Mouse (Mus musculus): ENCODE data around the gene Gm2a. TPM values are rescaled to one million over a fixed set of nuclear protein-coding genes. Genes with fewer than 3 reads are reported as not detected.

The Gm2a gene
- 14.1 and 15.6 TPM in 2 replicates for polyA plus RNA-seq (2014; fragmentation: Nextera tagmentation; extraction: Ambion mirVana)

- H3K4me2 ChIP-seq (replicated peaks; ENCODE audit: low read depth, low read length) = peak within 1 kb of the TSS; percentile 45
- H3K4me3 ChIP-seq (ENCODE audit: low read depth, low read length) = peak within 1 kb of the TSS; percentile 36
- peak within 1 kb of the TSS; percentile 55; the same call in 1 of the 2 replicates for H3K9ac ChIP-seq (ENCODE audit: low read depth, low read length)
- H3K4me1 ChIP-seq (replicated peaks; ENCODE audit: control insufficient read depth, insufficient read depth, low read length) = 0 out of 2 replicates have a peak, but pooled peaks cover 2% of the 10 kb centered on the region
- H3K27ac ChIP-seq (ENCODE audit: low read depth, low read length) = no peak within 1 kb of the TSS
- no peaks in the 10 kb centered on the region for H3K27me3 ChIP-seq (ENCODE audit: control insufficient read depth, insufficient read depth, low read length)
- peak; percentile 95 for ATAC-seq (ENCODE audit: low FRiP score)
- no peaks in the 10 kb centered on the region for H3K9me3 ChIP-seq (ENCODE audit: control insufficient read depth, low read length)
- H3K36me3 ChIP-seq (ENCODE audit: control insufficient read depth, insufficient read depth, low read length) = no peaks in the 10 kb centered on the region
- DNase-seq (ENCODE audit: low spot score) = peak; percentile 96
- WGBS = 3% methylated on average over 42 of the region's 45 CpGs
Observed at GRCm38 (mm10) chr11:55097463-55098188, at the start of gene Gm2a. Gm2a (plus strand) TSS chr11:55098115.

- no peak overlapping the region for H3K4me3 ChIP-seq (ENCODE audit: low read depth, low read length)
- H3K9ac ChIP-seq (ENCODE audit: low read depth, low read length) = no peak overlapping the region
- no peaks in the 10 kb centered on the region for H3K27me3 ChIP-seq (ENCODE audit: control insufficient read depth, insufficient read depth, low read length)
- H3K27ac ChIP-seq (ENCODE audit: low read depth, low read length) = no peak overlapping the region
- ATAC-seq (ENCODE audit: low FRiP score) = no peak
- no peak overlapping the region for H3K4me2 ChIP-seq (replicated peaks; ENCODE audit: low read depth, low read length)
- no peaks in the 10 kb centered on the region for H3K4me1 ChIP-seq (replicated peaks; ENCODE audit: control insufficient read depth, insufficient read depth, low read length)
- no peaks in the 10 kb centered on the region for H3K36me3 ChIP-seq (ENCODE audit: control insufficient read depth, insufficient read depth, low read length)
- H3K9me3 ChIP-seq (ENCODE audit: control insufficient read depth, low read length) = no peaks in the 10 kb centered on the region
- no peak for DNase-seq (ENCODE audit: low spot score)
- 73% methylated on average over 7 of the region's 7 CpGs for WGBS
Observed at GRCm38 (mm10) chr11:55050837-55051510, 46.9 kb upstream of the Gm2a start.

GRCm38 (mm10) chr11:55057511-55057910 is 40.4 kb upstream of the Gm2a start:
- no peaks in the 10 kb centered on the region for H3K36me3 ChIP-seq (ENCODE audit: control insufficient read depth, insufficient read depth, low read length)
- no peak overlapping the region for H3K9ac ChIP-seq (ENCODE audit: low read depth, low read length)
- no peaks in the 10 kb centered on the region for H3K27me3 ChIP-seq (ENCODE audit: control insufficient read depth, insufficient read depth, low read length)
- no peak for DNase-seq (ENCODE audit: low spot score)
- ATAC-seq (ENCODE audit: low FRiP score) = no peak
- no peaks in the 10 kb centered on the region for H3K9me3 ChIP-seq (ENCODE audit: control insufficient read depth, low read length)
- H3K4me2 ChIP-seq (replicated peaks; ENCODE audit: low read depth, low read length) = no peak overlapping the region
- H3K4me3 ChIP-seq (ENCODE audit: low read depth, low read length) = no peak overlapping the region
- 85% methylated on average over 3 of the region's 3 CpGs for WGBS
- H3K4me1 ChIP-seq (replicated peaks; ENCODE audit: control insufficient read depth, insufficient read depth, low read length) = no peaks in the 10 kb centered on the region
- no peak overlapping the region for H3K27ac ChIP-seq (ENCODE audit: low read depth, low read length)

GRCm38 (mm10) chr11:55060802-55061201 is 37.1 kb upstream of the Gm2a start:
- Histone ChIP-seq H3K27me3 (ENCODE audit: control insufficient read depth, insufficient read depth, low read length) (no peaks in the 10 kb centered on the region), H3K4me3 (ENCODE audit: low read depth, low read length) (no peak overlapping the region), H3K9me3 (ENCODE audit: control insufficient read depth, low read length) (no peaks in the 10 kb centered on the region), H3K4me2 (replicated peaks; ENCODE audit: low read depth, low read length) (no peak overlapping the region), H3K9ac (ENCODE audit: low read depth, low read length) (no peak overlapping the region), H3K27ac (ENCODE audit: low read depth, low read length) (no peak overlapping the region), H3K4me1 (replicated peaks; ENCODE audit: control insufficient read depth, insufficient read depth, low read length) (no peaks in the 10 kb centered on the region), H3K36me3 (ENCODE audit: control insufficient read depth, insufficient read depth, low read length) (no peaks in the 10 kb centered on the region)
- WGBS = 91% methylated on average over 5 of the region's 5 CpGs
- no peak for ATAC-seq (ENCODE audit: low FRiP score)
- DNase-seq (ENCODE audit: low spot score) = no peak

GRCm38 (mm10) chr11:55062856-55063255 is 35.1 kb upstream of the Gm2a start:
- Histone ChIP-seq H3K9me3 (ENCODE audit: control insufficient read depth, low read length) (no peaks in the 10 kb centered on the region), H3K4me3 (ENCODE audit: low read depth, low read length) (no peak overlapping the region), H3K4me2 (replicated peaks; ENCODE audit: low read depth, low read length) (no peak overlapping the region), H3K9ac (ENCODE audit: low read depth, low read length) (no peak overlapping the region), H3K4me1 (replicated peaks; ENCODE audit: control insufficient read depth, insufficient read depth, low read length) (no peaks in the 10 kb centered on the region), H3K27me3 (ENCODE audit: control insufficient read depth, insufficient read depth, low read length) (no peaks in the 10 kb centered on the region), H3K27ac (ENCODE audit: low read depth, low read length) (no peak overlapping the region), H3K36me3 (ENCODE audit: control insufficient read depth, insufficient read depth, low read length) (no peaks in the 10 kb centered on the region)
- 54% methylated on average over 5 of the region's 5 CpGs for WGBS
- DNase-seq (ENCODE audit: low spot score) (no peak), ATAC-seq (ENCODE audit: low FRiP score) (no peak)

GRCm38 (mm10) chr11:55066921-55067320 is 31.0 kb upstream of the Gm2a start:
- Histone ChIP-seq H3K4me1 (replicated peaks; ENCODE audit: control insufficient read depth, insufficient read depth, low read length) (no peaks in the 10 kb centered on the region), H3K9me3 (ENCODE audit: control insufficient read depth, low read length) (no peaks in the 10 kb centered on the region), H3K4me3 (ENCODE audit: low read depth, low read length) (no peak overlapping the region), H3K4me2 (replicated peaks; ENCODE audit: low read depth, low read length) (no peak overlapping the region), H3K27me3 (ENCODE audit: control insufficient read depth, insufficient read depth, low read length) (no peaks in the 10 kb centered on the region), H3K9ac (ENCODE audit: low read depth, low read length) (no peak overlapping the region), H3K27ac (ENCODE audit: low read depth, low read length) (no peak overlapping the region), H3K36me3 (ENCODE audit: control insufficient read depth, insufficient read depth, low read length) (no peaks in the 10 kb centered on the region)
- WGBS = 67% methylated on average over 4 of the region's 4 CpGs
- ATAC-seq (ENCODE audit: low FRiP score) (no peak), DNase-seq (ENCODE audit: low spot score) (no peak)

GRCm38 (mm10) chr11:55069023-55069422 is 28.9 kb upstream of the Gm2a start:
- Histone ChIP-seq H3K36me3 (ENCODE audit: control insufficient read depth, insufficient read depth, low read length) (no peaks in the 10 kb centered on the region), H3K27me3 (ENCODE audit: control insufficient read depth, insufficient read depth, low read length) (no peaks in the 10 kb centered on the region), H3K4me1 (replicated peaks; ENCODE audit: control insufficient read depth, insufficient read depth, low read length) (no peaks in the 10 kb centered on the region), H3K9ac (ENCODE audit: low read depth, low read length) (no peak overlapping the region), H3K27ac (ENCODE audit: low read depth, low read length) (no peak overlapping the region), H3K4me3 (ENCODE audit: low read depth, low read length) (no peak overlapping the region), H3K4me2 (replicated peaks; ENCODE audit: low read depth, low read length) (no peak overlapping the region), H3K9me3 (ENCODE audit: control insufficient read depth, low read length) (no peaks in the 10 kb centered on the region)
- 44% methylated on average over 2 of the region's 2 CpGs for WGBS
- ATAC-seq (ENCODE audit: low FRiP score) = no peak
- peak; percentile 45 for DNase-seq (ENCODE audit: low spot score)

- Histone ChIP-seq H3K36me3 (ENCODE audit: control insufficient read depth, insufficient read depth, low read length) (no peaks in the 10 kb centered on the region), H3K4me2 (replicated peaks; ENCODE audit: low read depth, low read length) (no peak overlapping the region), H3K27ac (ENCODE audit: low read depth, low read length) (no peak overlapping the region), H3K4me1 (replicated peaks; ENCODE audit: control insufficient read depth, insufficient read depth, low read length) (no peaks in the 10 kb centered on the region), H3K9me3 (ENCODE audit: control insufficient read depth, low read length) (no peaks in the 10 kb centered on the region), H3K9ac (ENCODE audit: low read depth, low read length) (no peak overlapping the region), H3K27me3 (ENCODE audit: control insufficient read depth, insufficient read depth, low read length) (no peaks in the 10 kb centered on the region), H3K4me3 (ENCODE audit: low read depth, low read length) (no peak overlapping the region)
- 90% methylated on average over 5 of the region's 5 CpGs for WGBS
- no peak for DNase-seq (ENCODE audit: low spot score)
- ATAC-seq (ENCODE audit: low FRiP score) = no peak
Observed at GRCm38 (mm10) chr11:55071344-55071743, 26.6 kb upstream of the Gm2a start.

- no peaks in the 10 kb centered on the region; the same call in none of the 2 replicates for H3K27me3 ChIP-seq (ENCODE audit: control insufficient read depth, insufficient read depth, low read length)
- no peak for DNase-seq (ENCODE audit: low spot score)
- no peaks in the 10 kb centered on the region for H3K9me3 ChIP-seq (ENCODE audit: control insufficient read depth, low read length)
- H3K36me3 ChIP-seq (ENCODE audit: control insufficient read depth, insufficient read depth, low read length) = no peaks in the 10 kb centered on the region
- ATAC-seq (ENCODE audit: low FRiP score) = no peak
- H3K27ac ChIP-seq (ENCODE audit: low read depth, low read length) = no peak overlapping the region
- WGBS = 87% methylated on average over 8 of the region's 8 CpGs
- no peaks in the 10 kb centered on the region for H3K4me1 ChIP-seq (replicated peaks; ENCODE audit: control insufficient read depth, insufficient read depth, low read length)
- no peak overlapping the region for H3K9ac ChIP-seq (ENCODE audit: low read depth, low read length)
- H3K4me2 ChIP-seq (replicated peaks; ENCODE audit: low read depth, low read length) = no peak overlapping the region
- H3K4me3 ChIP-seq (ENCODE audit: low read depth, low read length) = no peak overlapping the region
Observed at GRCm38 (mm10) chr11:55072467-55072866, 25.4 kb upstream of the Gm2a start.
